Mouse (Mus musculus) forebrain, embryonic 13.5 days (tissue): ENCODE results near the gene Parn. TPM values are rescaled to one million over a fixed set of nuclear protein-coding genes. Genes with fewer than 3 reads are reported as not detected.
A peak's percentile ranks its signal among the peaks of the same experiment; 100 is the strongest.
"Not testable (repeated sequence)": the region's sequence is repeated elsewhere in the genome, so short reads cannot be mapped to it uniquely, and the experiment has no call there.

ENCODE experiments used
- ATAC-seq: fragments of 200-750 bp; cut with Nextera tagmentation; 2 replicates; pipeline ENCODE4 v1.8.0; 2017
- H3K27ac ChIP-seq: fragments of 300-500 bp; sonication (generic); 2 replicates; pipeline ENCODE4 v1.5.1; 2015; ENCODE audit warnings: inconsistent platforms, mild to moderate bottlenecking, moderate library complexity
- H3K27me3 ChIP-seq: fragments of 300-500 bp; sonication (generic); 2 replicates; pipeline ENCODE4 v1.6.1; 2015; ENCODE audit warnings: mild to moderate bottlenecking, inconsistent platforms
- H3K36me3 ChIP-seq: fragments of 300-500 bp; sonication (generic); 2 replicates; pipeline ENCODE4 v1.6.1; 2015; ENCODE audit warnings: mild to moderate bottlenecking, inconsistent platforms; ENCODE audit not compliant: poor library complexity, severe bottlenecking
- H3K4me1 ChIP-seq: fragments of 300-500 bp; sonication (generic); 2 replicates; pipeline ENCODE4 v1.6.1; 2015; ENCODE audit warnings: inconsistent platforms
- H3K4me2 ChIP-seq: fragments of 300-500 bp; sonication (generic); 2 replicates; pipeline ENCODE4 v1.6.1; 2015; ENCODE audit warnings: inconsistent platforms, mild to moderate bottlenecking, moderate library complexity
- H3K4me3 ChIP-seq: fragments of 300-500 bp; sonication (generic); 2 replicates; pipeline ENCODE4 v1.5.1; 2015; ENCODE audit warnings: mild to moderate bottlenecking, inconsistent platforms
- H3K9ac ChIP-seq: fragments of 300-500 bp; sonication (generic); 2 replicates; pipeline ENCODE4 v1.6.1; 2015; ENCODE audit warnings: mild to moderate bottlenecking, inconsistent platforms
- H3K9me3 ChIP-seq: fragments of 300-500 bp; sonication (generic); replicated peaks from 2 replicates; pipeline ENCODE4 v1.6.1; 2016; ENCODE audit warnings: inconsistent platforms
- WGBS: fragments of 180-500 bp; shearing (Covaris S2); methylation state at CpG from one replicate; pipeline ENCODE4 v1.1.7; 2015; 5-methylcytosine and 5-hydroxymethylcytosine counted together
- polyA plus RNA-seq: library from polyadenylated mRNA; unstranded; fragments of >200 nt; fragmentation: Nextera tagmentation; extraction: Ambion mirVana; gene quantifications from 2 replicates; pipeline ENCODE4 v1.2.1, GENCODE M21; 2015

Gene Parn
- polyA plus RNA-seq, 1 experiment from 2014 or later, result 39.5 TPM

DNA sequence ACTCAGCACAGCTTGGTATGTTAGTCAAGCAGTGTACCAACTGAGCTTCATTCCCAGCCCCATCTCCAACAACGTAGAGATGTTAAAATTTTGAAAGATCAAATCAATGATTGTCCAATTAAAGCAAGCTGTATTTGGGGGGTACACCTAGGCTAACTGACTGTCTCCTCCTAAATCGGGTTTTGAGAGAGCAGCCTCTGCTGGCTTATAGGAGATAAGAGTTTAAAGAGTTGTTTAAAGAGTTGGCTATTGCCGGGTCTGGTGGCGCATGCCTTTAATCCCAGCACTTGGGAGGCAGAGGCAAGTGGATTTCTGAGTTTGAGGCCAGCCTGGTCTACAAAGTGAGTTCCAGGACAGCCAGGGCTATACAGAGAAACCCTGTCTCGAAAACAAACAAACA lies 2.9 kb upstream of the Parn start:
- not testable (repeated sequence) for H3K9me3 ChIP-seq, H3K27ac ChIP-seq, H3K36me3 ChIP-seq, ATAC-seq, H3K27me3 ChIP-seq, H3K9ac ChIP-seq
- 83% methylated on average over 5 of the region's 5 CpGs for WGBS
- peak overlapping the region; percentile 96 for H3K4me3 ChIP-seq
- H3K4me2 ChIP-seq, result peak overlapping the region; percentile 87
- peaks cover 19% of the 10 kb centered on the region for H3K4me1 ChIP-seq

DNA sequence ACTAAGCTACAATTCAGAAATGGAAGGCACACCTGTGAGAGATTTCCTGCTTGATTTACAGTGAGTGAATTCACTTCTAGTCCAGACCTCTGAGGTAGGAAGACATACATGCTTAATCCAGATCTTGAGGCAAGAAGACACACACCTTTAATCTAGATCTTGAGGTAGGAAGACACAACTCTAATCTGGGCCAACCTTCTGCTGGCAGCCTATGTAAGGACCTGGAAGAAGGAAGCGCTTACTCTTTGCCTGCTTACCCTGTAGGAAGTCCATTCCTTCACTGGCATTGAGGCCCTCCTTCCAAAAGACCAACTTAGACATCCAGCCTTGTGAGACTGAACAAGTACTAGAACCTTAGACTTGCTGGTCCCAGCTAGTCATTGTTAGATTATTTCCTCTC lies 1.3 kb upstream of the Parn start:
- H3K36me3 ChIP-seq, result peaks cover 14% of the 10 kb centered on the region
- peaks cover 19% of the 10 kb centered on the region for H3K4me1 ChIP-seq
- no peaks in the 10 kb centered on the region for H3K9me3 ChIP-seq
- no peak overlapping the region for H3K4me3 ChIP-seq
- no peak overlapping the region for H3K4me2 ChIP-seq
- H3K9ac ChIP-seq, result no peak overlapping the region
- H3K27me3 ChIP-seq, result no peaks in the 10 kb centered on the region
- 80% methylated on average over 1 of the region's 1 CpGs for WGBS
- no peak for ATAC-seq
- no peak overlapping the region for H3K27ac ChIP-seq

- Histone ChIP-seq H3K4me3 (peak overlapping the region; percentile 76), H3K9me3 (no peaks in the 10 kb centered on the region), H3K9ac (peak overlapping the region; percentile 88; the same call in 1 of the 2 replicates), H3K4me2 (peak overlapping the region; percentile 83), H3K27ac (no peak overlapping the region), H3K36me3 (peaks cover 17% of the 10 kb centered on the region), H3K27me3 (no peaks in the 10 kb centered on the region), H3K4me1 (peaks cover 19% of the 10 kb centered on the region)
- ATAC-seq, result no peak
- WGBS, result 74% methylated on average over 10 of the region's 10 CpGs
These were observed 585 bp upstream of the Parn start for GRCm38 (mm10) chr16:13668402-13669108.

GRCm38 (mm10) chr16:13660736-13661135 lies 7.2 kb downstream of the Parn start:
- H3K36me3 ChIP-seq, result peaks cover 68% of the 10 kb centered on the region

DNA sequence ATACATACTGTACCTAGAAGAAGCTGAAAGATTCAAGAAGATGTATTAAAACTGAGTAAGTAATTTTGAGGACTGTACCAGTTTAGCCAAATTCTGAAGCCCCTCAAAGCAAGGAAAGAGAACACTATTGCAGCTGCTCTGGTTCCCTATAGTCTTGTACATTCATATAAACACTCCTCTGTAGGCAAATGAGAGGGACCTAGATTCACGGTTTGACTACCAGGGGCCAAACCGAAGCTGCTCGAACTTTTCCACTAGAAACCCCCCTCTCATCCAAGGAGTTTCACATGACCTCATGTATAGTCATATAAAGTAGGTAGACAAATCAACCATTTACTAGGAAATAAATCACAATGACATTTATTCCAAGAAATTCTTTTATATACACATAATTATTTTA lies 9.1 kb downstream of the Parn start:
- no peak overlapping the region for H3K4me3 ChIP-seq
- H3K9ac ChIP-seq, result no peak overlapping the region
- H3K4me1 ChIP-seq, result no peaks in the 10 kb centered on the region
- WGBS, result 93% methylated on average over 3 of the region's 3 CpGs
- no peak for ATAC-seq
- H3K4me2 ChIP-seq, result no peak overlapping the region
- no peak overlapping the region for H3K27ac ChIP-seq
- H3K36me3 ChIP-seq, result peaks cover 70% of the 10 kb centered on the region
- no peaks in the 10 kb centered on the region for H3K27me3 ChIP-seq
- no peaks in the 10 kb centered on the region for H3K9me3 ChIP-seq

More at GRCm38 (mm10) chr16:13660736-13661135, 7.2 kb downstream of the Parn start:
- no peak for ATAC-seq
- no peaks in the 10 kb centered on the region for H3K4me1 ChIP-seq
- no peak overlapping the region for H3K27ac ChIP-seq
- H3K27me3 ChIP-seq, result no peaks in the 10 kb centered on the region
- 95% methylated on average over 9 of the region's 9 CpGs for WGBS
- no peaks in the 10 kb centered on the region for H3K9me3 ChIP-seq
- H3K4me3 ChIP-seq, result no peak overlapping the region
- H3K9ac ChIP-seq, result no peak overlapping the region
- H3K4me2 ChIP-seq, result no peak overlapping the region

- no peak overlapping the region for H3K4me2 ChIP-seq
- H3K27me3 ChIP-seq, result no peaks in the 10 kb centered on the region
- WGBS, result 84% methylated on average over 4 of the region's 4 CpGs
- H3K27ac ChIP-seq, result no peak overlapping the region
- peaks cover 50% of the 10 kb centered on the region for H3K36me3 ChIP-seq
- H3K4me1 ChIP-seq, result no peaks in the 10 kb centered on the region
- H3K9ac ChIP-seq, result no peak overlapping the region
- H3K4me3 ChIP-seq, result no peak overlapping the region
- H3K9me3 ChIP-seq, result no peaks in the 10 kb centered on the region
- no peak for ATAC-seq
These were observed 22.0 kb downstream of the Parn start for GRCm38 (mm10) chr16:13645930-13646329.

- WGBS, result 92% methylated on average over 3 of the region's 3 CpGs
- Histone ChIP-seq H3K4me2 (no peak overlapping the region), H3K4me3 (no peak overlapping the region), H3K27me3 (no peaks in the 10 kb centered on the region), H3K9me3 (no peaks in the 10 kb centered on the region), H3K36me3 (peaks cover 40% of the 10 kb centered on the region), H3K9ac (no peak overlapping the region), H3K4me1 (no peaks in the 10 kb centered on the region), H3K27ac (no peak overlapping the region)
- ATAC-seq, result no peak
These were observed 23.5 kb downstream of the Parn start for GRCm38 (mm10) chr16:13644474-13644873.

GRCm38 (mm10) chr16:13640064-13640463 lies 27.9 kb downstream of the Parn start:
- H3K9me3 ChIP-seq, result no peaks in the 10 kb centered on the region
- H3K36me3 ChIP-seq, result peaks cover 38% of the 10 kb centered on the region
- no peaks in the 10 kb centered on the region for H3K4me1 ChIP-seq
- WGBS, result 77% methylated on average over 7 of the region's 7 CpGs
- H3K4me3 ChIP-seq, result no peak overlapping the region
- no peak overlapping the region for H3K27ac ChIP-seq
- H3K27me3 ChIP-seq, result no peaks in the 10 kb centered on the region
- no peak for ATAC-seq
- no peak overlapping the region for H3K9ac ChIP-seq
- H3K4me2 ChIP-seq, result no peak overlapping the region

GRCm38 (mm10) chr16:13639508-13639907 lies 28.5 kb downstream of the Parn start:
- H3K9ac ChIP-seq, result no peak overlapping the region
- H3K36me3 ChIP-seq, result peaks cover 37% of the 10 kb centered on the region
- H3K4me2 ChIP-seq, result no peak overlapping the region
- no peak for ATAC-seq
- no peaks in the 10 kb centered on the region for H3K9me3 ChIP-seq
- H3K4me1 ChIP-seq, result no peaks in the 10 kb centered on the region
- H3K4me3 ChIP-seq, result no peak overlapping the region
- 88% methylated on average over 5 of the region's 5 CpGs for WGBS
- H3K27ac ChIP-seq, result no peak overlapping the region
- no peaks in the 10 kb centered on the region for H3K27me3 ChIP-seq

- not testable (repeated sequence) for H3K9me3 ChIP-seq, H3K4me3 ChIP-seq, H3K27me3 ChIP-seq, H3K9ac ChIP-seq, H3K27ac ChIP-seq, H3K4me2 ChIP-seq, H3K4me1 ChIP-seq, ATAC-seq
- 41% methylated on average over 2 of the region's 2 CpGs for WGBS
- H3K36me3 ChIP-seq, result peaks cover 39% of the 10 kb centered on the region
These were observed 29.8 kb downstream of the Parn start for GRCm38 (mm10) chr16:13638198-13638597.

GRCm38 (mm10) chr16:13628345-13628744 lies 39.6 kb downstream of the Parn start:
- Histone ChIP-seq H3K4me2 (no peak overlapping the region), H3K4me1 (no peaks in the 10 kb centered on the region), H3K9ac (no peak overlapping the region), H3K9me3 (no peaks in the 10 kb centered on the region), H3K27me3 (no peaks in the 10 kb centered on the region), H3K4me3 (no peak overlapping the region), H3K27ac (no peak overlapping the region), H3K36me3 (peaks cover 70% of the 10 kb centered on the region)
- ATAC-seq, result no peak
- 43% methylated on average over 5 of the region's 5 CpGs for WGBS

- Histone ChIP-seq H3K4me1 (no peaks in the 10 kb centered on the region), H3K9me3 (no peaks in the 10 kb centered on the region), H3K36me3 (peaks cover 35% of the 10 kb centered on the region), H3K27ac (no peak overlapping the region), H3K9ac (no peak overlapping the region), H3K4me3 (no peak overlapping the region), H3K27me3 (no peaks in the 10 kb centered on the region), H3K4me2 (no peak overlapping the region)
- WGBS, result 96% methylated on average over 3 of the region's 3 CpGs
- ATAC-seq, result no peak
These were observed 46.0 kb downstream of the Parn start for GRCm38 (mm10) chr16:13621745-13622507.
